Comparison of ENCODE assay signal across 17 mouse cellular contexts in the genomic region with DNA sequence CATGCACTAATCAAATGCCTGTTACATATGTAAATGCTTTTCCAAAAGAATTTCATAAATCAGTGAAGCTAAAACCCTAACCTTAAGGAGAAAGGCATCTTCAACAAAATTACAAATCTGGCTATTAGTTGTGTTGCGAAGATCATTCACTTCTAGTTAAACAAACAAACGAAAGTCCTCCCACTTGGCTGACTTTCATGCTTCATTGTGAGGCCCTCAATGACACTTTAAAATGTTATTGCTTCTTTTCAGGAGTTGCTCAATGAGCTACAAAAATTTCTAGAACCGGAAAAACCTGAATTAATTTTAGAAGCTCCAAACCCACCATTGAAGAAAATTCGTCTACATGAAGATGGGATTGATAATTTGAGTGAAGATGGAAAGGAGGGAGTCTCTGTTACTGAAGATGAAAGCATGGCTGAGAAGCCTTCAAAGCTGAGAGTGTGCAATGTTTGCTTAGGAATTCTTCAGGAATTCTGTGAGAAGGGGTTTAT.
"Had no signal": no experiment of that assay in that cellular context is flagged by ENCODE, and none has a peak within 500 bp of the region (broad histone marks: within the 10 kb centered on the region; RNA-seq: fewer than 3 reads in every experiment).

No protein-coding gene starts in this region.

- H3K9me3 ChIP-seq: liver, embryonic 12.5 days; midbrain, embryonic 10.5 days; midbrain, embryonic 12.5 days; neural tube, embryonic 13.5 days; neural tube, embryonic 15.5 days had no signal

- H3K27me3 ChIP-seq: liver, embryonic 12.5 days; midbrain, embryonic 12.5 days; neural tube, embryonic 13.5 days; neural tube, embryonic 15.5 days had no signal

- H3K4me3 ChIP-seq: liver, embryonic 12.5 days; midbrain, embryonic 10.5 days; midbrain, embryonic 12.5 days; myocyte; neural tube, embryonic 13.5 days; neural tube, embryonic 15.5 days had no signal

- DNase-seq: midbrain, embryonic 14.5 days; retina, postnatal 1 day; right cerebral cortex, adult 18-20 months; right cerebral cortex, postnatal 25 days; right cerebral cortex, postnatal 4 days; spleen, adult 18-20 months; thymus, adult 18-20 months; thymus, postnatal 14 days; thymus, postnatal 36 days had no signal

- ATAC-seq: liver, embryonic 12.5 days; midbrain, embryonic 16.5 days had no signal

- H3K4me2 ChIP-seq: liver, embryonic 12.5 days; midbrain, embryonic 12.5 days; neural tube, embryonic 13.5 days; neural tube, embryonic 15.5 days had no signal

- H3K9ac ChIP-seq: liver, embryonic 12.5 days; liver, embryonic 14.5 days; midbrain, embryonic 12.5 days; neural tube, embryonic 13.5 days; neural tube, embryonic 15.5 days had no signal

- H3K27ac ChIP-seq: liver, embryonic 12.5 days; liver, embryonic 14.5 days; midbrain, embryonic 10.5 days; midbrain, embryonic 12.5 days; neural tube, embryonic 13.5 days; neural tube, embryonic 15.5 days had no signal
